Mouse (Mus musculus) layer of hippocampus, postnatal 36 days (tissue): ENCODE measurements around the gene C2cd2l. TPM values are rescaled to one million over a fixed set of nuclear protein-coding genes. Genes with fewer than 3 reads are reported as not detected.
"Not testable (repeated sequence)": the region's sequence is repeated elsewhere in the genome, so short reads cannot be mapped to it uniquely, and the experiment has no call there.

Experiments used
- DNase-seq, 2 experiments: peaks; one replicate each; pipeline ENCODE4 v3.0.0; 2022
- total RNA-seq, 2 experiments: library from RNA; stranded (reverse); gene quantifications; 2 replicates each; pipeline ENCODE4 v1.2.3; 2021

C2cd2l gene
- 100 to 1,000 TPM; 184 to 198 TPM for total RNA-seq

- peak; percentile 87 for DNase-seq
Measured at GRCm38 (mm10) chr9:44319887-44320798, at the start of gene C2cd2l. C2cd2l (minus strand) TSS chr9:44320285.

GRCm38 (mm10) chr9:44364480-44364879 is 44.4 kb upstream of the C2cd2l start:
- DNase-seq, result no peak

GRCm38 (mm10) chr9:44361931-44362330 is 41.8 kb upstream of the C2cd2l start:
- not testable (repeated sequence) for DNase-seq

GRCm38 (mm10) chr9:44361190-44361917 is 41.3 kb upstream of the C2cd2l start, which contains the start of gene Vps11:
Vps11 (minus strand) TSS chr9:44361670.
- DNase-seq, result peak; percentile 92

- DNase-seq, result no peak
Measured at GRCm38 (mm10) chr9:44357207-44357606, 37.1 kb upstream of the C2cd2l start.

GRCm38 (mm10) chr9:44353142-44353541 is 33.1 kb upstream of the C2cd2l start:
- no peak for DNase-seq

- DNase-seq, result no peak
Measured at GRCm38 (mm10) chr9:44352337-44352736, 32.3 kb upstream of the C2cd2l start.

- no peak for DNase-seq
Measured at GRCm38 (mm10) chr9:44351396-44351795, 31.3 kb upstream of the C2cd2l start.

GRCm38 (mm10) chr9:44348546-44348945 is 28.5 kb upstream of the C2cd2l start:
- DNase-seq, result no peak

GRCm38 (mm10) chr9:44347621-44348020 is 27.5 kb upstream of the C2cd2l start:
- no peak for DNase-seq

- no peak for DNase-seq
Measured at GRCm38 (mm10) chr9:44347166-44347565, 27.1 kb upstream of the C2cd2l start.

GRCm38 (mm10) chr9:44345570-44346433 is 25.7 kb upstream of the C2cd2l start:
- peak in 1 of 2 experiments; percentile 37 for DNase-seq

- peak; percentile 88 to 91 for DNase-seq
Measured at GRCm38 (mm10) chr9:44343781-44344421, 23.8 kb upstream of the C2cd2l start, which contains the start of gene Hmbs. Hmbs (minus strand) TSS chr9:44344228.

GRCm38 (mm10) chr9:44343290-44343689 is 23.2 kb upstream of the C2cd2l start:
- DNase-seq, result no peak

GRCm38 (mm10) chr9:44342605-44343004 is 22.5 kb upstream of the C2cd2l start:
- DNase-seq, result no peak

GRCm38 (mm10) chr9:44342173-44342572 is 22.1 kb upstream of the C2cd2l start:
- no peak for DNase-seq

- DNase-seq, result no peak
Measured at GRCm38 (mm10) chr9:44341487-44341886, 21.4 kb upstream of the C2cd2l start.

- DNase-seq, result no peak
Measured at GRCm38 (mm10) chr9:44338574-44338973, 18.5 kb upstream of the C2cd2l start.

GRCm38 (mm10) chr9:44337436-44338169 is 17.5 kb upstream of the C2cd2l start:
- no peak for DNase-seq

GRCm38 (mm10) chr9:44336964-44337363 is 16.9 kb upstream of the C2cd2l start:
- no peak for DNase-seq

GRCm38 (mm10) chr9:44336513-44336912 is 16.4 kb upstream of the C2cd2l start:
- not testable (repeated sequence) for DNase-seq
